In genomic region chr4:125598677-125599076, GRCm38 (mm10) we compare ENCODE assay signal across 21 mouse cellular contexts.
A peak's percentile ranks its signal among the peaks of the same experiment; 100 is the strongest.
DNase-seq lines count a peak whose midpoint lies in the region; ATAC-seq and TF ChIP-seq lines count a peak whose summit lies in the region.
"Had no signal": no experiment of that assay in that cellular context is flagged by ENCODE, and none has a peak within 500 bp of the region (broad histone marks: within the 10 kb centered on the region; RNA-seq: fewer than 3 reads in every experiment).

No protein-coding gene starts in this region.

- DNase-seq in heart, postnatal 4 days, result peak; percentile 8
- peak; percentile 13 for DNase-seq in thymus, postnatal 4 days
- no peak for DNase-seq in thymus, adult 2 months
- DNase-seq in ovary, postnatal 36 days (ENCODE audit: low spot score), result no peak
- no peak for DNase-seq in heart, postnatal 14 days
- DNase-seq: B cell, adult 2 months; cerebellum, adult 18-20 months; cerebellum, postnatal 36 days; kidney, adult 8-10 months; kidney, postnatal 25 days; liver, embryonic 13.5 days; lung, embryonic 14.5 days; right cerebral cortex, adult 18-20 months had no signal

- H3K27ac ChIP-seq in heart, embryonic 11.5 days (ENCODE audit: low read depth, low read length), result no peak overlapping the region
- H3K27ac ChIP-seq in thymus, adult 2 months (ENCODE audit: control insufficient read depth, insufficient read depth, low read length), result no peak overlapping the region
- no peak overlapping the region for H3K27ac ChIP-seq in embryonic facial prominence, embryonic 13.5 days
- H3K27ac ChIP-seq: hindbrain, embryonic 14.5 days; limb, embryonic 12.5 days; liver, embryonic 13.5 days; macrophage had no signal

- no peak overlapping the region for H3K4me2 ChIP-seq in heart, embryonic 11.5 days
- H3K4me2 ChIP-seq in embryonic facial prominence, embryonic 13.5 days, result 0 out of 2 replicates have a peak overlapping the region, but pooled peaks have one; percentile 17
- H3K4me2 ChIP-seq: hindbrain, embryonic 14.5 days; limb, embryonic 12.5 days; liver, embryonic 13.5 days; lung, embryonic 14.5 days; midbrain, embryonic 11.5 days had no signal

- H3K9me3 ChIP-seq in heart, embryonic 11.5 days (replicated peaks; ENCODE audit: control insufficient read depth, low read length), result no peaks in the 10 kb centered on the region
- no peaks in the 10 kb centered on the region for H3K9me3 ChIP-seq in embryonic facial prominence, embryonic 13.5 days
- H3K9me3 ChIP-seq: limb, embryonic 12.5 days; liver, embryonic 13.5 days had no signal

- no peak for TF ChIP-seq POLR2A in thymus, adult 2 months (IDR thresholded peaks at IDR 0.05; ENCODE audit: control insufficient read depth, extremely low read depth, insufficient read depth, low read length, poor library complexity)

- no peak for ATAC-seq in heart, embryonic 11.5 days (replicated peaks; ENCODE audit: insufficient number of reproducible peaks, low FRiP score, low TSS enrichment)
- ATAC-seq in embryonic facial prominence, embryonic 13.5 days (ENCODE audit: insufficient number of reproducible peaks, insufficient read depth, low FRiP score, low TSS enrichment, low read depth), result no peak
- ATAC-seq: forebrain, embryonic 16.5 days; Patski had no signal

- H3K36me3 ChIP-seq in heart, embryonic 11.5 days (ENCODE audit: control insufficient read depth, insufficient read depth, low read length), result no peaks in the 10 kb centered on the region
- no peaks in the 10 kb centered on the region for H3K36me3 ChIP-seq in thymus, adult 2 months (ENCODE audit: control insufficient read depth, insufficient read depth, low read length)
- no peaks in the 10 kb centered on the region for H3K36me3 ChIP-seq in embryonic facial prominence, embryonic 13.5 days
- H3K36me3 ChIP-seq: limb, embryonic 12.5 days; liver, embryonic 13.5 days had no signal

- 35% methylated on average over 10 of the region's 10 CpGs for WGBS in heart, embryonic 11.5 days (ENCODE audit: insufficient replicate concordance)
- 45% methylated on average over 10 of the region's 10 CpGs for WGBS in thymus, adult 2 months
- 30% methylated on average over 10 of the region's 10 CpGs for WGBS in embryonic facial prominence, embryonic 13.5 days

- peaks cover 6% of the 10 kb centered on the region for H3K27me3 ChIP-seq in heart, embryonic 11.5 days (ENCODE audit: control insufficient read depth, insufficient read depth, low read length)
- no peaks in the 10 kb centered on the region for H3K27me3 ChIP-seq in thymus, adult 2 months (ENCODE audit: control insufficient read depth, insufficient read depth, low read length)
- H3K27me3 ChIP-seq in embryonic facial prominence, embryonic 13.5 days, result peaks cover 12% of the 10 kb centered on the region
- H3K27me3 ChIP-seq: liver, embryonic 13.5 days had no signal

- TF ChIP-seq CTCF in thymus, adult 2 months (IDR thresholded peaks at IDR 0.05; ENCODE audit: borderline replicate concordance, control insufficient read depth, extremely low read depth, insufficient read depth, low read length, poor library complexity), result no peak

- H3K4me1 ChIP-seq in heart, embryonic 11.5 days (ENCODE audit: control insufficient read depth, insufficient read depth, low read length), result no peaks in the 10 kb centered on the region
- no peaks in the 10 kb centered on the region for H3K4me1 ChIP-seq in thymus, adult 2 months (replicated peaks; ENCODE audit: control insufficient read depth, insufficient read depth, low read length)
- peaks cover 42% of the 10 kb centered on the region for H3K4me1 ChIP-seq in embryonic facial prominence, embryonic 13.5 days
- H3K4me1 ChIP-seq: liver, embryonic 13.5 days had no signal

- intact Hi-C loops in heart, postnatal 14 days (cut with DNase I), result no loop called here

- no peak overlapping the region for H3K9ac ChIP-seq in heart, embryonic 11.5 days (ENCODE audit: low read depth, low read length)
- H3K9ac ChIP-seq in embryonic facial prominence, embryonic 13.5 days, result no peak overlapping the region
- H3K9ac ChIP-seq: hindbrain, embryonic 14.5 days; limb, embryonic 12.5 days; liver, embryonic 13.5 days; lung, embryonic 14.5 days had no signal

- H3K4me3 ChIP-seq in heart, embryonic 11.5 days (ENCODE audit: low read depth, low read length), result no peak overlapping the region
- H3K4me3 ChIP-seq in thymus, adult 2 months (ENCODE audit: control insufficient read depth, insufficient read depth, low read length), result no peak overlapping the region
- no peak overlapping the region for H3K4me3 ChIP-seq in embryonic facial prominence, embryonic 13.5 days
- H3K4me3 ChIP-seq: limb, embryonic 12.5 days; liver, embryonic 13.5 days had no signal

Comparison
In these comparisons a context has a peak if more than half of its experiments do, and no peak if none do; other contexts are left out.
1. DNase-seq: peak in heart, postnatal 4 days (single experiment) and thymus, postnatal 4 days (single experiment); none in thymus, adult 2 months (single experiment), ovary, postnatal 36 days (single experiment) and heart, postnatal 14 days (0 of 2).